In genomic region chr7:81174654-81175053, GRCm38 (mm10) we compare ENCODE assay signal across 20 mouse cellular contexts. TPM values are rescaled to one million over a fixed set of nuclear protein-coding genes. Genes with fewer than 3 reads are reported as not detected.
DNase-seq lines count a peak whose midpoint lies in the region; ATAC-seq and TF ChIP-seq lines count a peak whose summit lies in the region.
"Had no signal": no experiment of that assay in that cellular context is flagged by ENCODE, and none has a peak within 500 bp of the region (broad histone marks: within the 10 kb centered on the region; RNA-seq: fewer than 3 reads in every experiment).

No protein-coding gene starts in this region.

- no peaks in the 10 kb centered on the region for H3K9me3 ChIP-seq in stomach, postnatal 0 days (ENCODE audit: control insufficient read depth, low read length)
- H3K9me3 ChIP-seq: G1E had no signal

- no peaks in the 10 kb centered on the region for H3K27me3 ChIP-seq in liver, adult 2 months (ENCODE audit: control insufficient read depth, insufficient read depth, low read length)
- H3K27me3 ChIP-seq in stomach, postnatal 0 days (ENCODE audit: control insufficient read depth, insufficient read depth, low read length), result no peaks in the 10 kb centered on the region
- H3K27me3 ChIP-seq: CH12.LX, Patski had no signal

- H3K9ac ChIP-seq in liver, adult 2 months (ENCODE audit: low read depth, low read length), result no peak overlapping the region
- no peak overlapping the region for H3K9ac ChIP-seq in stomach, postnatal 0 days (ENCODE audit: low read length)

- H3K4me3 ChIP-seq in liver, adult 2 months (ENCODE audit: insufficient read depth, low read depth, low read length), result no peak overlapping the region
- no peak overlapping the region for H3K4me3 ChIP-seq in stomach, postnatal 0 days (ENCODE audit: low read depth, low read length)

- peak overlapping the region; percentile 69 for H3K27ac ChIP-seq in liver, adult 2 months (replicated peaks; ENCODE audit: insufficient read depth, low read depth, low read length)
- H3K27ac ChIP-seq in stomach, postnatal 0 days (replicated peaks), result no peak overlapping the region

- TF ChIP-seq EP300 in stomach, postnatal 0 days (optimal IDR thresholded peaks at IDR 0.05), result no peak

- H3K79me2 ChIP-seq in liver, adult 2 months (ENCODE audit: control insufficient read depth, insufficient read depth, low read length), result no peaks in the 10 kb centered on the region

- no peaks in the 10 kb centered on the region for H3K36me3 ChIP-seq in liver, adult 2 months (ENCODE audit: control insufficient read depth, insufficient read depth, low read length)
- no peaks in the 10 kb centered on the region for H3K36me3 ChIP-seq in stomach, postnatal 0 days (ENCODE audit: control insufficient read depth, insufficient read depth, low read length)
- H3K36me3 ChIP-seq: G1E had no signal

- no peak for TF ChIP-seq CTCF in liver, adult 2 months (IDR thresholded peaks at IDR 0.05; ENCODE audit: low read depth, low read length)
- TF ChIP-seq CTCF in stomach, postnatal 0 days (IDR thresholded peaks at IDR 0.05; ENCODE audit: low read depth), result no peak

- no peak overlapping the region for H3K4me2 ChIP-seq in stomach, postnatal 0 days (replicated peaks; ENCODE audit: low read depth)

- peak; percentile 82 for DNase-seq in liver, adult 2 months (ENCODE audit: extremely low read depth, low read depth, low spot score)
- DNase-seq in liver, result no peak
- DNase-seq in stomach, postnatal 0 days (ENCODE audit: low spot score), result peak; percentile 41
- DNase-seq: adrenal gland, adult 2 months; adrenal gland, adult 8-10 months; adrenal gland, postnatal 10 days; adrenal gland, postnatal 14 days; adrenal gland, postnatal 25 days; adrenal gland, postnatal 36 days; B cell, adult 2 months; cerebellum, adult 11 months; cerebellum, adult 11-12 months; cerebellum, adult 18-20 months had no signal

- TF ChIP-seq POLR2A in liver, adult 2 months (IDR thresholded peaks at IDR 0.05; ENCODE audit: extremely low read depth, insufficient read depth, low read length), result no peak

- WGBS in liver, adult 2 months, result 27% methylated on average over 5 of the region's 5 CpGs
- WGBS in stomach, postnatal 0 days, result 58% methylated on average over 5 of the region's 5 CpGs

- H3K4me1 ChIP-seq in liver, adult 2 months (ENCODE audit: control insufficient read depth, insufficient read depth, low read length), result peaks cover 16% of the 10 kb centered on the region
- H3K4me1 ChIP-seq in stomach, postnatal 0 days (replicated peaks; ENCODE audit: control insufficient read depth, insufficient read depth), result no peaks in the 10 kb centered on the region

- peak; percentile 68 for ATAC-seq in stomach, postnatal 0 days (ENCODE audit: low FRiP score, low TSS enrichment)
- no peak for ATAC-seq in megakaryocyte, adult 5-6 weeks (ENCODE audit: poor library complexity, severe bottlenecking)
- ATAC-seq: activated CD4-positive, CD25-positive, alpha-beta regulatory T cell, adult 4 months; CD4-positive, CD25-positive, alpha-beta regulatory T cell, adult 4 months; Patski had no signal

RNA-seq across cellular contexts. Expression of gene Pde8a, which starts 38.7 kb away (rescaled TPM):
- total RNA-seq in liver, adult 2 months (2014; rRNA removed), result 13.5 and 15.1 TPM in 2 replicates
- 13.3 and 13.7 TPM in 2 replicates for polyA plus RNA-seq in liver, adult 2 months (2012; rRNA removed)
- 4.9 and 5.0 TPM in 2 replicates for polyA plus RNA-seq in stomach, postnatal 0 days (2015; fragmentation: Nextera tagmentation; extraction: Ambion mirVana)
- 14.4 and 15.9 TPM in 2 replicates for total RNA-seq in megakaryocyte, adult 5-6 weeks (2015)
- total RNA-seq in megakaryocyte, adult 5-6 weeks (2017), result 6.4 and 8.4 TPM in 2 replicates
- total RNA-seq: MEL had no signal
- polyA plus RNA-seq: G1E had no signal
